In the genomic region with DNA sequence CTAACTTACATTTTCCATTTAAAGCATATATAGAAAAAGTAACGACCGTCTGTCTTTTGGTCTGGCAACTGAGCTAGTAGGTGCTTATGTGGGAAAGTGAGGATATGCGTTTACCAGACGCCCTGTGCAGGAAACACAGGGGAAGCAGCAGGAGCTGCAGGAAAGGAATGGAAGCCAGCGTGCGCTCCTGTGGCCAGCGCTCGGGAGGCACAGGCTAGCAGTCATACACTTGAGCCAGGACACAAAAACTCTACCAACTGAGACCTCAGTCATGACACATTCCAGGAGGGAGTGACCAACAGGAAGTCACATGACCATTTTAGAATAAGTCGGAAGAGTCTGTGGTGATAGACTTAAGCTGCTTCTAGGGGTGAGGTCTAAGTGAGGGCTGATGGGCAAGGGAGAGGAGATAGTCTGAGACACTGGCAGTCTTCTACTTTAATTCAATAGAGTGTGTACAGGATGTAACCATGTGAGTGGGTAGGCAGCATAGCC, we compare ENCODE assay signal across 20 mouse cellular contexts.
"Had no signal": no experiment of that assay in that cellular context is flagged by ENCODE, and none has a peak within 500 bp of the region (broad histone marks: within the 10 kb centered on the region; RNA-seq: fewer than 3 reads in every experiment).

No protein-coding gene starts in this region.

- H3K4me2 ChIP-seq: liver, embryonic 15.5 days; lung, embryonic 15.5 days; midbrain, embryonic 12.5 days; midbrain, embryonic 15.5 days; neural tube, embryonic 12.5 days; neural tube, embryonic 15.5 days had no signal

- ATAC-seq: midbrain, embryonic 15.5 days had no signal

- H3K27ac ChIP-seq: kidney, postnatal 0 days; left cerebral cortex, adult 2 months; liver, embryonic 15.5 days; lung, embryonic 15.5 days; midbrain, embryonic 12.5 days; midbrain, embryonic 15.5 days; neural tube, embryonic 12.5 days; neural tube, embryonic 15.5 days; stomach, postnatal 0 days had no signal

- DNase-seq: kidney, postnatal 4 days; layer of hippocampus, postnatal 36 days; lung, adult 18-20 months; lung, postnatal 10 days; lung, postnatal 36 days; right cerebral cortex, adult 18-20 months; right cerebral cortex, postnatal 14 days; right cerebral cortex, postnatal 4 days; thymus, adult 2 months; thymus, postnatal 14 days; thymus, postnatal 4 days had no signal

- H3K4me1 ChIP-seq: lung, embryonic 15.5 days; midbrain, embryonic 12.5 days; midbrain, embryonic 15.5 days; neural tube, embryonic 12.5 days; neural tube, embryonic 15.5 days had no signal

- H3K27me3 ChIP-seq: liver, embryonic 15.5 days; lung, embryonic 15.5 days; midbrain, embryonic 12.5 days; midbrain, embryonic 15.5 days; neural tube, embryonic 12.5 days; neural tube, embryonic 15.5 days had no signal

- H3K9ac ChIP-seq: liver, embryonic 15.5 days; lung, embryonic 15.5 days; midbrain, embryonic 12.5 days; midbrain, embryonic 15.5 days; neural tube, embryonic 12.5 days; neural tube, embryonic 15.5 days had no signal

- H3K9me3 ChIP-seq: liver, embryonic 15.5 days; lung, embryonic 15.5 days; midbrain, embryonic 12.5 days; midbrain, embryonic 15.5 days; neural tube, embryonic 12.5 days; neural tube, embryonic 15.5 days had no signal

- H3K4me3 ChIP-seq: left cerebral cortex, adult 2 months; liver, embryonic 15.5 days; lung, embryonic 15.5 days; midbrain, embryonic 12.5 days; midbrain, embryonic 15.5 days; neural tube, embryonic 12.5 days; neural tube, embryonic 15.5 days had no signal
